ENCODE assay signal across 15 mouse cellular contexts in genomic region chr6:51078967-51079355, GRCm38 (mm10).
A peak's percentile ranks its signal among the peaks of the same experiment; 100 is the strongest.
DNase-seq lines count a peak whose midpoint lies in the region; ATAC-seq lines count a peak whose summit lies in the region.
"Had no signal": no experiment of that assay in that cellular context is flagged by ENCODE, and none has a peak within 500 bp of the region (broad histone marks: within the 10 kb centered on the region; RNA-seq: fewer than 3 reads in every experiment).

No protein-coding gene starts in this region.

- no peak for DNase-seq in lung, postnatal 14 days
- no peak for DNase-seq in midbrain, embryonic 14.5 days
- DNase-seq in heart, adult 9 months (ENCODE audit: low spot score in 2 of 2) = no peak
- DNase-seq in urinary bladder, postnatal 4 days (ENCODE audit: low spot score in 2 of 2) = no peak
- DNase-seq: adrenal gland, postnatal 14 days; cerebellum, adult 2 months; kidney, adult 8-10 months; kidney, postnatal 36 days; liver, embryonic 13.5 days; right cerebral cortex, postnatal 25 days; thymus, postnatal 4 days had no signal

- no peak overlapping the region for H3K4me3 ChIP-seq in lung, embryonic 15.5 days
- H3K4me3 ChIP-seq in embryonic facial prominence, embryonic 15.5 days (replicated peaks) = no peak overlapping the region
- no peak overlapping the region for H3K4me3 ChIP-seq in hindbrain, embryonic 13.5 days
- H3K4me3 ChIP-seq in midbrain, embryonic 14.5 days (replicated peaks; ENCODE audit: low read depth, low read length) = no peak overlapping the region
- H3K4me3 ChIP-seq: liver, embryonic 13.5 days had no signal

- no peak overlapping the region for H3K4me2 ChIP-seq in lung, embryonic 15.5 days
- H3K4me2 ChIP-seq in embryonic facial prominence, embryonic 15.5 days (replicated peaks) = no peak overlapping the region
- H3K4me2 ChIP-seq in hindbrain, embryonic 13.5 days = no peak overlapping the region
- no peak overlapping the region for H3K4me2 ChIP-seq in midbrain, embryonic 14.5 days (ENCODE audit: low read length)
- H3K4me2 ChIP-seq: liver, embryonic 13.5 days had no signal

- WGBS in lung, embryonic 15.5 days = 91% methylated on average over 5 of the region's 5 CpGs
- WGBS in embryonic facial prominence, embryonic 15.5 days = 87% methylated on average over 5 of the region's 5 CpGs
- 86% methylated on average over 5 of the region's 5 CpGs for WGBS in hindbrain, embryonic 13.5 days
- WGBS in midbrain, embryonic 14.5 days = 91% methylated on average over 5 of the region's 5 CpGs

- ATAC-seq in lung, embryonic 15.5 days (ENCODE audit: borderline replicate concordance, extremely low read depth, low FRiP score, low TSS enrichment) = no peak
- ATAC-seq in embryonic facial prominence, embryonic 15.5 days (ENCODE audit: insufficient number of reproducible peaks, low FRiP score, low TSS enrichment, low read depth) = no peak
- ATAC-seq in hindbrain, embryonic 13.5 days (ENCODE audit: low FRiP score) = 0 out of 2 replicates have a peak, but pooled peaks have one; percentile 16
- ATAC-seq in midbrain, embryonic 14.5 days (ENCODE audit: low FRiP score, low TSS enrichment) = no peak
- ATAC-seq: lung, postnatal 0 days had no signal

- H3K9ac ChIP-seq in lung, embryonic 15.5 days = no peak overlapping the region
- H3K9ac ChIP-seq in embryonic facial prominence, embryonic 15.5 days = no peak overlapping the region
- H3K9ac ChIP-seq in hindbrain, embryonic 13.5 days = no peak overlapping the region
- H3K9ac ChIP-seq in midbrain, embryonic 14.5 days (replicated peaks; ENCODE audit: low read length) = no peak overlapping the region
- H3K9ac ChIP-seq: liver, embryonic 13.5 days had no signal

- H3K4me1 ChIP-seq in lung, embryonic 15.5 days = peaks cover 38% of the 10 kb centered on the region
- H3K4me1 ChIP-seq in embryonic facial prominence, embryonic 15.5 days = peaks cover 32% of the 10 kb centered on the region
- H3K4me1 ChIP-seq in hindbrain, embryonic 13.5 days (replicated peaks) = peaks cover 36% of the 10 kb centered on the region
- H3K4me1 ChIP-seq in midbrain, embryonic 14.5 days (ENCODE audit: control insufficient read depth, insufficient read depth, low read length) = peaks cover 29% of the 10 kb centered on the region

- H3K36me3 ChIP-seq in lung, embryonic 15.5 days = no peaks in the 10 kb centered on the region
- H3K36me3 ChIP-seq in embryonic facial prominence, embryonic 15.5 days = no peaks in the 10 kb centered on the region
- no peaks in the 10 kb centered on the region for H3K36me3 ChIP-seq in hindbrain, embryonic 13.5 days
- H3K36me3 ChIP-seq in midbrain, embryonic 14.5 days (ENCODE audit: control insufficient read depth, insufficient read depth, low read length) = no peaks in the 10 kb centered on the region
- H3K36me3 ChIP-seq: liver, embryonic 13.5 days had no signal

- H3K9me3 ChIP-seq in lung, embryonic 15.5 days = no peaks in the 10 kb centered on the region
- H3K9me3 ChIP-seq in embryonic facial prominence, embryonic 15.5 days (replicated peaks) = no peaks in the 10 kb centered on the region
- no peaks in the 10 kb centered on the region for H3K9me3 ChIP-seq in hindbrain, embryonic 13.5 days
- no peaks in the 10 kb centered on the region for H3K9me3 ChIP-seq in midbrain, embryonic 14.5 days (ENCODE audit: control insufficient read depth, low read length)
- H3K9me3 ChIP-seq: liver, embryonic 13.5 days had no signal

- no peaks in the 10 kb centered on the region for H3K27me3 ChIP-seq in lung, embryonic 15.5 days
- H3K27me3 ChIP-seq in embryonic facial prominence, embryonic 15.5 days = no peaks in the 10 kb centered on the region
- H3K27me3 ChIP-seq in hindbrain, embryonic 13.5 days = no peaks in the 10 kb centered on the region
- no peaks in the 10 kb centered on the region for H3K27me3 ChIP-seq in midbrain, embryonic 14.5 days (ENCODE audit: control insufficient read depth, insufficient read depth, low read length)
- H3K27me3 ChIP-seq: liver, embryonic 13.5 days had no signal

- H3K27ac ChIP-seq in lung, embryonic 15.5 days = peak overlapping the region; percentile 71; the same call in 1 of the 2 replicates
- peak overlapping the region; percentile 83 for H3K27ac ChIP-seq in embryonic facial prominence, embryonic 15.5 days (replicated peaks)
- peak overlapping the region; percentile 76 for H3K27ac ChIP-seq in hindbrain, embryonic 13.5 days
- peak overlapping the region; percentile 71; the same call in 1 of the 2 replicates for H3K27ac ChIP-seq in midbrain, embryonic 14.5 days (replicated peaks; ENCODE audit: low read depth, low read length)
- H3K27ac ChIP-seq: liver, embryonic 13.5 days had no signal
